Mouse (Mus musculus) gastrocnemius, postnatal 4 days (tissue): ENCODE results near the gene Ubn1. TPM values are rescaled to one million over a fixed set of nuclear protein-coding genes. Genes with fewer than 3 reads are reported as not detected.
A peak's percentile ranks its signal among the peaks of the same experiment; 100 is the strongest.

Experiments
- DNase-seq, 2 experiments: peaks; one replicate each; pipeline ENCODE4 v3.0.0; 2021 to 2022; ENCODE audit warnings: low spot score in 2 of 2, mixed read lengths in 2 of 2
- total RNA-seq, 2 experiments: library from RNA; stranded (reverse); gene quantifications; 2 replicates each; pipeline ENCODE4 v1.2.3; 2021

Ubn1 gene
- total RNA-seq, 2 experiments from 2014 or later, result 39.5 to 42.2 TPM

DNA sequence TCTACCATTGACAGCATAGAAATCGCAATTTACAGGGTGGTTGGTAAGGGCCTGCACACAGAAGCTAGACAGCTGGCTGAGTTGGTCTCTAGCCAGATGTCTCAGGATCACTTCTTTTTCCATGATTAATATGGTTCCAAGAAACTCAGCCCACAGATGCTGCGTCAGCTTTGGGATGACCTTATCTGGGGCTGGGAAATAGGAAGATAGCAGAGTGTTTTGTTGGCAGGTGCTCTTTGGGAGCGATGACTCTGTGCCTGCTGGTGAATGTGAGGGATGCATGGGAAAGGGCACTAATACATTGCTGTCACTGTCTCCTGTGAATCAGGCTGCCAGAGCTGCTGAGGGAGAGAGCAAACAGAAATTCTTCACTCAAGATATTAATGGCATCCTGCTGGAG, 20.5 kb downstream of the Ubn1 start:
- no peak for DNase-seq

DNA sequence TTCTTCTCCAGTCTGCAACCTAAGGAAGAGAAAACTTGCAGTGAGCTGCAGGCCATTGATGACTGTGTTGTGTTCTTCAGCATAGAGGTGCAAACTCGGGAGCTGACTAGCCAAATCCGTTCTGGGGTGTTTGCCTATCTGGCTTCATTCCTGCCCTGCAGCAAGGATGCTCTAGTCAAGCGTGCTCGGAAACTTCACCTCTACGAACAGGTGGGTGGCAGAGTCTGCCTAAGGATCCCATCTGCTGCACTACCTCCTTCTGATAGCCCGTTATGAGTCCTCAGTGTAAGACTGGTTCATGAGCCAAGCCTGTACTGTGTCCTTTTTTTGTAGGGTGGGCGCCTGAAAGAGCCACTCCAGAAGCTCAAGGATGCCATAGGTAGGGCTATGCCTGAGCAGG, 22.1 kb downstream of the Ubn1 start:
- DNase-seq, result no peak

DNA sequence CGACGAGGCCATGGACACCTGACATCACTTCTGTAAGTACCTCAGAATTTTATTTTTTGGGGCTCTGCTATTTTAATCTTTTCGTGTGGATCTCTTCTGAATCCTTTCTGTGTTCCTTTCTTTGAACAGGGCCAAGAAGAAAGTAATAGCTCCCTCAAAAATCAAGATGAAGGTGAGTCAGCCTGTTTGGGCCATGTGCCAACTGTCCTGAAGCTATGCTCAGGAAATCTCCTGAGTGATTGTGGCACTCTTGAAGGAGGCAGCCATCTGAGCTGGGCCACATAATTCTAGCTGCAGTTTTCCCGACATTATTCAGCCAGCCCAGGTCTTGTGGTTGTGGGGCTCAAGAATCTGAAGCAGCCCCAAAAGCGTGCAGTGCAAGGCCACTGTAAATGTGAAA, 24.5 kb downstream of the Ubn1 start:
- no peak for DNase-seq

DNA sequence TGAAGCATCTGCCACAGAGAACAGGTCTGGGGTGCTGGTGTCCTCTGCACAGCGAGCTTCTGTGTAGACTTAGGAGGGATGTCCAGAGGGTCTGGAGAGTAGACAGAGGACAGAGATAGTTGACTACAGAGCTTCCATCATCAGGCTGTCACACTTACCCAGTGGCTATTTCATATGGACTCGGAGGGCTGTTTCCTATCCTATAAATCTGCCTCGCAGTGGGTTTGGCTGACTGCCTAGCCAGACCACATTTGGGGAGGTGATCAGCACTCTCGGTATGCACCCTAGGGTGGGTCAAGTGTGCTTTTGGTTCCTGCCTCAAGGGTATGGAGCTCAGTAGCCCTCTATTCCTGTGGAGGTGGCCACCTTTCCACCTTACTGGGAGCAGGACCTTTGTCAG, 35.3 kb downstream of the Ubn1 start:
- no peak for DNase-seq

DNA sequence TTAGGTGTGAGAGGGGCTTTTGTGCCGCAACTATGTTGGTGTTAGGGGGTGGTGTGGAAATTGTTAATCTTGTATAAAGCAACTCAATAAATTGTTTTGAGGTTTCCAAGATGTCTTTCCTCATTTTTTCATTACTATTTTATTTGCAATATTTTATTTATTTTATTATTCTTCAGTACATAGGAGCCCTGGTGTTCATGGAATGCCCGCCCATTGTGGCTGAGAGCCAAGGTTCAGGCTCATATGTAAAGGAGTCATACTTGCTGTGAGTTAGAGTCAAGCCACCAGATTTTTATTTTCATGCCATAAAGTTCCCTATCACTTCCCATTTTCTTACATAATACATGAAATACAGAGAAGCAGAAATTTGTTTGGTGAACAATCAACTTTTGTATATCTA, 36.3 kb downstream of the Ubn1 start:
- DNase-seq, result no peak

DNA sequence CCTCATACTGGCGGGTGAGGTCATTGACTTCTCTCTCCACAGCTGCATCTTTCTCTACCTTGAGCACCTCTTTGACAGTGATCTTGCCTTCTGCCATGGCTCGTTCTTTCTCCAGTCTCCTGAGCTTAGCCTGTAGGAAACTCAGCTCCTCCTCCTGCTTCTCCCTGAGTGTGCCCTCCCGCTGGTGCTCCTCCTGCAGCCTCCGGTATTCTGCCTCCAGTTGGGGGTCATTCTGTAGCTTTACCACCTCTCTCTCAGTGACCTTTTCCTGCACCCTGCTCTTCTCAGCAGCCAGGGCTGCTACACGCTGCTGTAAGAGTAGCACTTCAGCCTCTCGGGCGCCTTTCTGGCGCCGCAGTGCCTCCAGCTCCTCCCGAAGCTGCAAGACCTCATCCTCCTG, 39.2 kb downstream of the Ubn1 start:
- DNase-seq, result no peak

DNA sequence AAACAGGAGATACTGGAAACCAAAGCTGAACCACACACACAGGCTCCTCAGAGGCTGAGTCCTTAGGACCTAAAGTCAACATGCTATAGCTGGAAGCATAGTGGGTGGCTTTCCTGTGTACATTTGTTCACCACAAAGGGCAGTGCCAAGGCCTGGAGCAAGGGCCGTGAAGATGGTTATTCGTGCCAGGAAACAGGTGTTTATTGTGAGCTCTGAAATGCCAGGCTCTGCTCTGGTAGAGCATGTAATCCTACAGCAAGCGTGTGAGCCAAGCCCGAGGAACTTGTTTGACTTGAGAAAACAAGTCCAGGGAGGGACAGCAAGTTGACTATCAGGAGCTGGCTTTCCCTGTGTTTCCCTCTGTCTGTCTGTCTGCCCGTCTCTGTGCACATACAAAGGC, 43.4 kb downstream of the Ubn1 start:
- DNase-seq, result no peak

DNA sequence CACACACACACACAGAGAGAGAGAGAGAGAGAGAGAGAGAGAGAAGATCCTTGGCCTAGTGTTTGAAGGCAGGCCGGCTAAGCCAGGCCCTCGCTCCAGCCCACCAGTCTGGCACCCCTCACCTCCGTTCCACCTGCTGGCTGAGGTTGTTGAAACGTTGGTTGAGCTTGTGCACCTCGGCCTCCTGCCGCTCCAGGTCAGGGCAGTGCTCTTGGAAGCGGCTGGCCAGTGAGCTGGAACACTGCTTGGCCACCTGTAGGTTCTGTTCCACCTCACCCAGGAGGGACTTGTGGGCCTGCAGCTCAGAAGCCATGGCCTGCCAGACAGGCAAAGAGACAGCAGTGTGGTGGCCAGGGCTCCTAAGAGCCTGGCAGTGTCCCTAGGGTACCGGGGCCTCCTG, 46.6 kb downstream of the Ubn1 start:
- DNase-seq, result no peak

DNA sequence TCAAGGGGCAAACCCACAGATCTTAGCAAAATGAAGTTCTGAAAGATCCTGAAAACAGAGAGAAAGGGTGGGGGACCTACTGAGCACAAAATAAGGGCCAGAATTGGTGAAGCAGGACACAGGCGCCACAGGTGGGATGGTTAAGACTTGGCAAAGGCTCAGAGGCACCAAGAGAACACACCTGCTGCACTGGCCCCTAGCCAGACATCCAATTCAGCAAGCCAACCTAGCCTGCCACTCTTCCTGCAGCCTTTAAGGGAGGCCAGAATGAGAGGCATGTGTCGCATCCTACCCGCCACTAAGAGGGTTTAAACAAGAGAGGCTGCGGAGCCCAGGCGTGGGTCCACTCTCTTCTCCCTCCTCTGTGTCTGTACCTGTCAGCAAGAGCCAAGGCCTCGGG, 51.1 kb downstream of the Ubn1 start:
- DNase-seq, result no peak

DNA sequence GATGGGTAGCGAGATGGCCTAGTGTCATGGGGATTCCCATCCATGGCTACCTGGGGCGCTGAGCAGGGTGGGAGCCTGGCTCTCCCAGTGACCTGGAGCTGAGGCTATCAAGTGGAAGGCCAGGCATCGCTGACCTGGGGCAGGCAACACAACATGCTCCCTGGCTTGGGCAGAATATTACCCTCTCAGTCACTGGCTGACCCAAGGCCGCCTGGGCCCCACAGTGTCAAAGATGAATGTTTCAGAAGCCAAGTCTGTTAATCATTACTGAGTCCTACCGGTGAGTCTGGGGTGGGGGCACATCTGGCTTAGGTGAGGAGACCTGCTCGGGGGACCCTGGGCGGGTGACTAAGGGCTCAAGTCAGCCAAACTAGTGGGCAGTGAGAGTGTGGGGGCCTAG, 60.0 kb downstream of the Ubn1 start:
- DNase-seq, result no peak

DNA sequence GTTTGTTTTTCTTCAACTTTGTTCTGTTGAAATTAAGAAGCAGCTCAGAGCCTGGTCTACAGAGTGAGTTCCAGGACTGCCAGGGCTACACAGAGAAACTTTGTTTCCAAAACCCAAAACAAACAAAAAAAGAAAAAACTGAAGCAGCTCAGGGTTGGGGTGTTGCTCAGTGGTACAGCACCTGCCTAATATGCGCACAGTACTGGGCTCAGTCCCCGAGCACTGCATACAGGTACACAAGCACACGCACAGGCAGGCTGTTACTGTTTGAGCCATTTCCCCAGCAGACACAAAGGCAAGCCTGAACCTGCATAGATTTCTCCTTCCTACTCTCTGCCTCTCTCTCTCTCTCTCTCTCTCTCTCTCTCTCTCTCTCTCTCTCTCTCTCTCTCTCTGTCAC, 61.2 kb downstream of the Ubn1 start:
- no peak for DNase-seq

DNA sequence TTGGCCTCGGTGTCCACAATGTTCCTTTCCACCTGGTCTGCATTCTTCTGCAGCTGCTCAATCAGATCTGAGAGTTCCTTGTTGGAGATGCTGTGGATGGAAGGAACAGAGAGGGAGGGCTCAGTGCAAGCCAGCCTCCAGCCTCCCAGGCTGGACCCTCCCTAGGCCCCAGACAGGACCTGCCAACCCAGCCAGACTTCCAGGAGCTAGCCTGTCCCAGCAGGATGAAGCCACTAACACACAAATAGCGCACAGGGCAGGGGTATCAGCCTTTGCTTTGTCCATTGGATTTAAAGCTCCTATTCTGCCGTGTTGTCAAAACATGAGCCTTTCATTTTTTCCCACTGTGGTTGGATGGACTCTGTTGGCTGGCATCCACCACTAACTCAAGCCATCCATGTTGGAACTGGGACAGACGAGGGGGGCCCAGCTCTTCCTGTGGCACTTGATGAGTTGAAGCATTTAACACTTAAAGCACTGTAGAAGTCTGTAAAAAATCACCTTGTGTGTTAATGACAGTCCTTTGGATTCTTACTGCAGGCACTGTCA, 63.2 kb downstream of the Ubn1 start:
- DNase-seq, result no peak

DNA sequence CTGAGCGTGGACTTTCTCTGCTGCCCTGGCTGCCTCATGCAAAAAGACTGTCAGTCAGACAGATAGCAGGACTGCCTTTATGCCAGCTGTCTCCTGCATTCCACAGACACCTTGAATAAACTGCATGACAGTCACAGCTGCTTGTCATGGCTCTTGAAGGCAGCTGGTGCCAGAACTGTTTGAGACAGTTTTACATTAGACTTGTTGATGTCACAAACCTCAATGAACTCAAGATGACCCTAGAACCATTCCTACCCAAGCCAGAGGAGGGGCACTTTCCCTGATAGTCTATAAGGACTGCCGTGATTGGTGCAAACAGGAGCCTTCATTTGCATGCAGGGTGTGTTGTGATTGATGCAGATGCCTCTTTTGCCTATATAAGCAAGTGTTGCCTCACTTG, 63.7 kb downstream of the Ubn1 start:
- DNase-seq, result no peak

DNA sequence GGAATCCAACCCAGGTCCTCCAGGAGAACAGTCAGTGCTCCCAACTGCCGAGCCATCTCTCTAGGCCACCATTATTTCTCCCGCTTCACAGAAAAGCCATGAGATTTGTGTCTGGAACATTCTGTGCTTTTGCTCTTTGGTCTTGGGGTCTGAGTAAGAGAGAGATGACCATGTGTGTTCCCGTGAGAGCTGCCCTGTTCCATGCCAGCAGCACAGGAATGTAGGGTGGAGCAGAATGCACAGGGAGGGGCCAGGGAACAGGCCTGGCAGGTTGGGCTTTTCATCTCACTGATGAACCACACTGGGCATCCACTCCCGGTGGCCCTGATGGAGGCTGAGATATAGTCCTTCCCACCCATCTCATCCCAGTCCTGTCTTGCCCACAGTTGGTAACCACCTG, 69.5 kb downstream of the Ubn1 start:
- DNase-seq, result no peak

DNA sequence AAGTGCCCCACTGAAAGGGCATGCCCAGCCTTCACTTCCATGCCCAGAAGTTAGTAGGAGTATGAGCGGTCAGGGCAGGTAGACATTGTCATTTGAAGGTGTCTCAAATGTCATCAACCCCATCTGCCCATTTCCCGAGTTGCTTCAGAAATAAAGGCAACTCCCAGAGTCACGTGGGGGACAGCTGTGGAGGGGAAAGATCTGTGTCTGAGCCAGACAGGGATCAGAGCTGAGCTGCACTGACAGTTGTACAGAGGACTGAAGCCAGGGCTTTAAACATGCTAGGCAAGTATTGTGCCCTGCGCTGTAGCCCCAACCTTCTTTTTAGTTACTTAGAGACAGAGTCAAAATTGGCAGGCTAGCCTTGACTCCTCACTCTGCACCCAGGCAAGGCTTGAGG, 70.0 kb downstream of the Ubn1 start:
- no peak for DNase-seq

DNA sequence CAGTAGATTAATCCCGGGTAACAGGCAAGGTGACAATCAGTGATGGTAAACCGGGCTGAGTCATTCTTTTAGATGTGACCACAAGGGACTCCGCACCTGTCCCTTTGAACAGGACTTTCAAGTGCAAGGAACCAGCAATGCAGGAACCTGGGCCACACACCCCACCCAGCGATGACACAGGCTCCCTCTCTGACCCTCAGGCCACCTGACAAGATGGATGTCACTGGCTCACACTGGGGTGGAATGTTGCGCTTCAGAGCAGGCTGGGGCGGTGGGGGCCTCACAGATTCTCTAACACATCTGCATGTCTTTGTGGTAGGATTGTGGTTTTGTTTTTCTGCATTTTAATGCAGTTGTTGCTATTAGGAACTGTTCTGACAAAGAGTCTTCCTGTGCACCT, 73.6 kb downstream of the Ubn1 start:
- no peak for DNase-seq

DNA sequence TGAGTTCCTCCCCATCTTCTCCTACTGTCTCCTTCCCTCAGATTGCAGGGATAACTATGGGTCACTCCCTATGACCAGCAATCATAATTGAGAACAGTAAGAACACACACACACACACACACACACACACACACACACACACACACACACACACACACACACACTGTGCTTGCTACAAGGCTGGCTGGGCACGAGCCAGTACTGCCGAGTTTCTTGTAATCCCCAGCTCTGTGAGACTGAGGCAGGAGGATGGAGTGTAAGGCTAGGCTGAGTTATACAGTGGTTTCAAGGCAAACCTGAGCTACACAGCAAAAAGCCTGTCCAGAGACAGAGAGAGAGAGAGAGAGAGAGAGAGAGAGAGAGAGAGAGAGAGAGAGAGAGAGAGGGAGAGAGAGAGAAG, 80.3 kb downstream of the Ubn1 start:
- no peak for DNase-seq

DNA sequence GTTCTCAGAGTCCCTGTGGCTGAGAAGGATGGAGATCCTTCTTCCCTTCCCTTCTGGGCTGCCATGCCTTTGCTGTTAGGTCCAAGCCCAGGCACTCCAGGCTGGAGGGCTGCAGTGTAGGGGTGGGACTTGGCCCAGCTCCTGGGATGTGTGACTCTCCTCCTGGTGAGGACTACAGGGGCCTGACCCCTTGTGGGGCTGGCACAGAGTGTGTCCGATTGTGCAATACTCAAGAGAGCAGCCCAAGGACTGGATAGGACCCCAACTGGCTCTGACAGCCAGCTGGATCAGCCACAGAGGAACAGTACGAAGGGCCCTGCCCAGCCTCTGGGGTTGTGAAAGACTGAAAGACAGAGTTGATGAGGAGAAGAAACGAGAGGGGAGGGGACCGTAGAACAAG, 80.9 kb downstream of the Ubn1 start:
- no peak for DNase-seq

DNA sequence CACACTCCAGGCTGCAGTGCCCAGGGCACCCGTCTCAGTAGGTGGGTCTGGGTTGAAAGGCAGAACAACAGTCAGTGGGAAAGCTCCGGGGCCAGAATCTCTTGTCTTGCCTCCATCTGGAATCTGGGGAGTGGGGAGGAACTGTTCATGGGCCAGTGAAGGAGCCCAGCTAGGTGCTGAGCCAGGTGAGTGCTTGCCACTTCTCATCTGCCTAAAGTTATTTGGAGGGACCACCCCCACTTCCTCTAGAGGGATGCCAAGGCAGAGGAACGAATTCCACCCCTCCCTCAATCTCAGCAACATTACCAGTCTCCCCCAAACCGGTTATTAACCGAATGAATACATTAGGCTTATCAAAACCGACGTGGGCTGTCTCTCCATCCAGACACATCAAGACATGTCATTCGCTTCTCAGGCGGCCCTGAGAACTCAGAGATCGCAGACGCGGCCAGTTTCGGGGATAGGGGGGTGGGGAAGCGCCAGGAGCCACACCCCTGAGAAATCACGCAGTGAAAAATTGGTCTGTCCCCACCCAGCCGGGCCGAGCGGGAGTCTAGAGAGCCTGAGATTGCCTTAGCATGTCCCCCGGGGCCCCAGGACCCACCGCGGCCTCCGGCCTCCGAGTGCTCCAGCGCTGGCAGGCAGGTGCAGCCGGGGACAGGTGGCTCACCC, 81.5 kb downstream of the Ubn1 start:
- no peak for DNase-seq

DNA sequence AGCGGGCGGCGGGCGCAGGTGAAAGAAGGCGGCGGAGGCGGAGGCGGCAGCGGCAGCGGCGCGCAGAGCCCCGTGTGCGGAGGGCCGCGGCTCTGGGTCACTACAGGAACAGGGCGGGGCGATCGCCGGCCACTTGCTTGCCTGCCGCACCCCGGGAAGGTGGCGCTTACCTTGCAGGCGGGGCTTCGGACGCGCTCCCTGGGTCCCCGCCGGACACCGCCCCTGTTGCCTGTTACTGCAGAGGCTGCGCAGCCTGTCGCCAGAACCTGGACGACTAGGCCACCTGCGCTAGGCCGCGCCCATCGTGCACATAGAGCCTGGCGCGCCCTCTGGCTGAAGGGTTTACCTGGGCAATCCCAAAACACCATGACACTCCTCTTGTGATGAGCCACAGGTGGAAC, 82.5 kb downstream of the Ubn1 start, which contains the start of gene Ppl:
TSS of gene Ppl (minus strand) at position 21 of the 401 bp plus-strand sequence.
- no peak for DNase-seq

DNA sequence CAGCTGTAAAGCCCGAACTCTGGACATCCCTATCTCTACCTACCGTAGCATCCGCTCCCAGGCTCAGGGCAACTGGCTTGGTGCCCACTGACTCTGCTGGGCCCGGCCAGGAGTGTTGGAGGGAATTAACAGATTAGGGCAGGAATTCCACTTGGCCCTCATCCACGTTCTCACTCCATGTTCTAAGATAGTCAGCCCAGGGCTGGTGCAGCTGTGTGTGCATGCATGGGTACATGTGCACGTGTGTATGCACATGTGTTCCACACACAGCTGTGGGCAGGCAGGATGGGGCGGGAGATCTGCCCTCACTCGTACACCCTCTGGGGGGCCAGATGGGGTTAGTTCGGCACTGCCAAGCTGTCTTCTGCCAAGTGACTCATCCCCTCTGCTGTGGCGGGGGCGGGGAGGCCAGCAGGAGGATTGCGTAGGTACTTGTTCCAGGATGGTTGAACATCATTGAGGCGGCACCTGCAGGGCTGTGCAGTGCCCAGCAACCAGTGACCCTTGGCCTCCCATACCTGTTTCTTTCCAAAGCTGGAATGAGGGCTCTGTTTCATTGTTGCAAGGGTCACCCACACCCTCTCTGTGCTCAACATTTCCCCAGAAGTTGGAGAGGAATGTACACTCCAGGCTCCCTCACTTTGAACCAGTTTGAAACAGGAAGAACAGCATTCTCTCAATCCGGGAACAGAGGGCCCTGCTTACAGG, 84.9 kb downstream of the Ubn1 start:
- peak in 1 of 2 experiments; percentile 58 for DNase-seq

DNA sequence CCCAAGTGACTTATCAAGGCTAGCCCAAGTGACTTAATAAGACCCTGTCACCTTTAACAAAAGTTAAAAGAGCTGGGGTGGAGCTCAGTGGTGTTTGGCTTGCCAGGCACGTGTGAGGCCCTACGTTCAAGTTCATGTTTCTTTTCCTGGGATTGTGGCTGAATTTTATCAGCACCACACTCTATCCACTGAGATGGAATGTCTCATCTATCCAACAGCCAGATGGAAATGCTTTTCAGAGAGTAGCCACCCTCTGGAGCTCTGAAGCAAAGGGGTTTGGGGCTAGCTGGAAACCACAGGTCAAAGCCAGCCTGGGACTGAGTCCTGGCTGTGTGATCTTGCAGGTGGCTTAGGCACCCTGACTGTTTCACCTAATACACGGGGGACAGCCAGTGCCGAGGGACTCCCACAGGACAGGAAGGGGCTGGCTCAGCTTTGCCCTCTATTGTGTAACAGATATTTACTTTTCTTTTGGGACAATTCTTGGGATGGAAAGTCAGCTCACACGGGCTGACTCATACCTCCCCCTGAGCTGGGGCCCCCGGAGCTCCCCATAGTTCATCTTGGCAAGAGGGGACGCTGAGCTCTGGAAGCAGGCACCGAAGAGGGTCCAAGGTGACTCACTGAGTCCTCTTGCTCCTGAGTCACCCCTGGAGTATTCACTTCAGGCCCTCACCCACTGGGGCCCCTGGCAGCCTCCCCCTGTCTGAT, 85.8 kb downstream of the Ubn1 start:
- DNase-seq, result no peak
